Mouse (Mus musculus) E14TG2a.4 (cell line): ENCODE measurements at regions not wholly inside any gene's neighbourhood (a gene's known extent, or its start where the extent isn't known, plus 50 kb on each side); places are given as distances from the start of the nearest gene placed in this dataset.

Experiments used
- CTCF ChIP-seq: conservative IDR thresholded peaks from 2 replicates; pipeline ENCODE4 v1.5.1; 2014; ENCODE audit warnings: low read length
- POU5F1 ChIP-seq: IDR thresholded peaks from 2 replicates; pipeline ENCODE4 v1.6.1; 2014; ENCODE audit warnings: low read length, borderline replicate concordance

DNA sequence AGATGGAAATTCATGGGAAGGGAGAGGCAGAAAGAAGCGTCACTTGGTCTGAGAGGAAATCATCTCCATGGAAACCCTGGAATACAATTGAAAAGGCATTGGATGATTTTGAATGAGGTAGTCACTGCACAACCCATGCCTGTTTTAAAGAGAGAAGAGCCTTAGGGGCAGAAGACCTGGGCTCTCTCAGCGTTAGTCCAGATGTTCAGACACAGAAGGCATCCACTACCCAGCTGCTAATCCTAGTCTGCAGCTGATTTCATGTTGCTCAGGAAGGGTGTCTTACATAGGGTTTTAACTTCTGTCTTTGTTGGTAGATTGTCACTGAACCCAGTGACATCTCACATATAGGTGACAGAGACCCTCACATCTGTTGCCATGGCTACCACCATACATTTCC, 318.8 kb upstream of the Tyrp1 start:
- TF ChIP-seq POU5F1: no peak
- TF ChIP-seq CTCF: no peak
